Mouse (Mus musculus) midbrain, postnatal 0 days (tissue): ENCODE data around the gene Ccdc92b. TPM values are rescaled to one million over a fixed set of nuclear protein-coding genes. Genes with fewer than 3 reads are reported as not detected.

Experiments used
- ATAC-seq: fragments of 200-750 bp; cut with Nextera tagmentation; 2 replicates; pipeline ENCODE4 v1.8.0; 2017; ENCODE audit warnings: moderate number of reproducible peaks, mild to moderate bottlenecking, moderate TSS enrichment, moderate library complexity; ENCODE audit not compliant: low FRiP score
- DNase-seq: peaks from one replicate; pipeline ENCODE4 v3.0.0-alpha.2; 2015; ENCODE audit warnings: low spot score
- H3K27ac ChIP-seq: fragments of 300-500 bp; sonication (generic); 2 replicates; pipeline ENCODE4 v1.5.1; 2014; ENCODE audit warnings: low read depth, mild to moderate bottlenecking, low read length, mixed read lengths
- H3K27me3 ChIP-seq: fragments of 300-500 bp; sonication (generic); 2 replicates; pipeline ENCODE4 v1.6.1; 2014; ENCODE audit warnings: low read length, control low read depth, mixed read lengths; ENCODE audit not compliant: insufficient read depth
- H3K36me3 ChIP-seq: fragments of 300-500 bp; sonication (generic); 2 replicates; pipeline ENCODE4 v1.6.1; 2014; ENCODE audit warnings: low read length, control low read depth, mixed read lengths; ENCODE audit not compliant: insufficient read depth
- H3K4me1 ChIP-seq: fragments of 300-500 bp; sonication (generic); 2 replicates; pipeline ENCODE4 v1.6.1; 2014; ENCODE audit warnings: mild to moderate bottlenecking, control low read depth, antibody characterized with exemption, low read length, mixed read lengths; ENCODE audit not compliant: insufficient read depth
- H3K4me2 ChIP-seq: fragments of 300-500 bp; sonication (generic); 2 replicates; pipeline ENCODE4 v1.6.1; 2014; ENCODE audit warnings: low read depth, mild to moderate bottlenecking, low read length, mixed read lengths; ENCODE audit not compliant: poor library complexity, severe bottlenecking
- H3K4me3 ChIP-seq: fragments of 300-500 bp; sonication (generic); 2 replicates; pipeline ENCODE4 v1.5.1; 2014; ENCODE audit warnings: low read depth, mild to moderate bottlenecking, low read length, moderate library complexity
- H3K9ac ChIP-seq: fragments of 300-500 bp; sonication (generic); replicated peaks from 2 replicates; pipeline ENCODE4 v1.6.1; 2014; ENCODE audit warnings: mild to moderate bottlenecking, low read length, moderate library complexity, mixed read lengths; ENCODE audit not compliant: poor library complexity, severe bottlenecking
- H3K9me3 ChIP-seq: fragments of 300-500 bp; sonication (generic); 2 replicates; pipeline ENCODE4 v1.6.1; 2016; ENCODE audit warnings: low read length, control low read depth
- CTCF ChIP-seq: IDR thresholded peaks from 2 replicates; pipeline ENCODE4 v1.5.1; 2016; ENCODE audit warnings: antibody characterized with exemption, mild to moderate bottlenecking
- WGBS: fragments of 180-500 bp; shearing (Covaris S2); extraction: QIAGEN DNeasy Blood & Tissue Kit; methylation state at CpG from one replicate; pipeline ENCODE4 v1.1.7; 2014; 5-methylcytosine and 5-hydroxymethylcytosine counted together
- polyA plus RNA-seq: library from polyadenylated mRNA; unstranded; fragments of >200 nt; fragmentation: Nextera tagmentation; extraction: Ambion mirVana; gene quantifications from 2 replicates; pipeline ENCODE4 v1.2.1, GENCODE M21; 2015
- total RNA-seq: library from RNA; depleted of rRNA; stranded (reverse); fragments of >200 nt; gene quantifications from 2 replicates; pipeline ENCODE4 v1.2.3, GENCODE M21; 2014

Gene Ccdc92b
- total and polyA plus RNA-seq, 2 experiments from 2014 or later, result 3.4 to 14.6 TPM

DNA sequence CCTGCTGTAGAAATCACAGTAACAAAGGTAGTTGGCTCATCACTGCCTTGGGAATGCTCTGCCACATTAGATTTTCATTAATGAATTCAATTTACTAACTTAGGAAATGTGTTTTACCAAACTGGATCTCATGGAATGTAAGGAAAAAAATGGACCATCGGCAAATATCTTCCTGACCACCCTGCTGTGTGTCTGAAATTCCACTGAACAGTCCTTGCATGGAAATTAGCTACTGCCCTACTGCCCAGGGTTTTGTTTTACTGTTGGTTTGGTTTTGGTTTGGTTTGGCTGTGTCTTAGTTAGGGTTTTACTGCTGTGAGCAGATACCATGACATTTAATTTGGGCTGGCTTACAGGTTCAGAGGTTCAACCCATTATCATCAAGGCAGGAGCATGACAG is 17.1 kb upstream of the Ccdc92b start:
- DNase-seq, result no peak
- H3K9ac ChIP-seq, result no peak overlapping the region
- TF ChIP-seq CTCF, result no peak
- no peak overlapping the region for H3K4me2 ChIP-seq
- H3K4me3 ChIP-seq, result no peak overlapping the region
- ATAC-seq, result no peak
- no peaks in the 10 kb centered on the region for H3K4me1 ChIP-seq
- no peaks in the 10 kb centered on the region for H3K36me3 ChIP-seq
- no peak overlapping the region for H3K27ac ChIP-seq
- 79% methylated on average over 1 of the region's 1 CpGs for WGBS
- no peaks in the 10 kb centered on the region for H3K9me3 ChIP-seq
- H3K27me3 ChIP-seq, result no peaks in the 10 kb centered on the region

DNA sequence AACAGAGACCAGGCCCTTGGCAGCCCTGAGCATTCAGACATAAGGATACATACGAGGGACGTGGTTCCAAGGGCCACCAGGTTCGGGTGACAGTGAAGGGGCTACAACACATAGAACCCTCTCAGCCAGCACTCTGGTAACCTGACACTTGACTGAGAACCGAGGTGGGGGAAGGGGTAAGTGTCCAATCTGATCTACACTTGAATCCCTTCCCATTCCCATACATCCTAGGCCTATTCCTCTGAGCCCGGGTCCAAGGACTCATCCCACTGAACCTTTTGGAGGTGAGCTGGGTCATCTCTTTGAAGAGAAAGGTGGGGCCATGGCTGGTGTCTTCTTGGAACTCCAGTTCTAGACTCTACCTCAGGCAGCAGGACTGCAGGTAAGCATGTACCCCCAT is 9.3 kb upstream of the Ccdc92b start:
- no peaks in the 10 kb centered on the region for H3K9me3 ChIP-seq
- no peak for DNase-seq
- no peak for TF ChIP-seq CTCF
- no peak overlapping the region; the same call in 1 of the 2 replicates for H3K9ac ChIP-seq
- no peaks in the 10 kb centered on the region for H3K36me3 ChIP-seq
- H3K27ac ChIP-seq, result no peak overlapping the region
- peak overlapping the region; percentile 96 for H3K4me2 ChIP-seq
- peaks cover 25% of the 10 kb centered on the region; the same call in 1 of the 2 replicates for H3K27me3 ChIP-seq
- 25% methylated on average over 5 of the region's 5 CpGs for WGBS
- H3K4me3 ChIP-seq, result peak overlapping the region; percentile 53
- no peak for ATAC-seq
- H3K4me1 ChIP-seq, result no peaks in the 10 kb centered on the region; the same call in 1 of the 2 replicates

DNA sequence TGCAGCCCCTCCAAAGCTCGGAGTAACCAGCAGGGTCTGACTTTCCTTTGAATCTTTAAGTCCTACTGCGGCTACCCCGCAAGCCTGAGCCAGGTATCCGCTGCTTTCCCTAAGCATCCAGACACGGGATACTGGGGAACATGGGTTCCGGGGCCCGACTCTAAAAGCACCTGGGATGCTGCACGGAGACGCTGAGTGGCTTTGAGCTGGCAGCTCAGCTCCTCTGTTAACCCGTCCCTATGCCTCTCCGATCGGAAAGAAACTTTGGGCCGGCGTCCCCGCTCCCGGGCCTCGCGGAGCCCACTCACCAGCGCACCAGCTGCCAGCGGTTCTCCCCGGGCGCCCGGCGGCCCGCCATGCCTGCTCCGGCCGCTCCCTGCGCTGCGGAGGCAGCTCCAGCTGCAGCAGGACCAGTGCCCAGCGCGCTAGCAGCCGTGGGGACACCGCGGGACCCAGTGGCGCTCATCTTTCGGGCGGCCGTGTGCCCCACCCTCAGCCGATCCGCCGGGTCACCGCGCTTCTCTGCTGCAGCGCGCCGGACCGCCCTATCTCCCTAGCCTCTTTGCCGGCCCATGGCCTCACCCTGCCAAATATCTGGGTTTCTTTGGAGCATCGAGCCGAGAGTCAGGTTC is 8.7 kb upstream of the Ccdc92b start, which contains the start of gene Rap1gap2:
Rap1gap2 (minus strand) TSS at position 371 of the 632 bp plus-strand sequence.
- Histone ChIP-seq H3K9me3 (no peaks in the 10 kb centered on the region), H3K4me1 (no peaks in the 10 kb centered on the region; the same call in 1 of the 2 replicates), H3K9ac (peak within 1 kb of the TSS; percentile 55), H3K27me3 (peaks cover 25% of the 10 kb centered on the region; the same call in 1 of the 2 replicates), H3K4me3 (peak within 1 kb of the TSS; percentile 53), H3K27ac (no peak within 1 kb of the TSS), H3K4me2 (peak within 1 kb of the TSS; percentile 96), H3K36me3 (no peaks in the 10 kb centered on the region)
- no peak for DNase-seq
- under 1% methylated on average over 50 of the region's 50 CpGs for WGBS
- 0 out of 2 replicates have a peak, but pooled peaks have one; percentile 7 for ATAC-seq
- TF ChIP-seq CTCF, result no peak

DNA sequence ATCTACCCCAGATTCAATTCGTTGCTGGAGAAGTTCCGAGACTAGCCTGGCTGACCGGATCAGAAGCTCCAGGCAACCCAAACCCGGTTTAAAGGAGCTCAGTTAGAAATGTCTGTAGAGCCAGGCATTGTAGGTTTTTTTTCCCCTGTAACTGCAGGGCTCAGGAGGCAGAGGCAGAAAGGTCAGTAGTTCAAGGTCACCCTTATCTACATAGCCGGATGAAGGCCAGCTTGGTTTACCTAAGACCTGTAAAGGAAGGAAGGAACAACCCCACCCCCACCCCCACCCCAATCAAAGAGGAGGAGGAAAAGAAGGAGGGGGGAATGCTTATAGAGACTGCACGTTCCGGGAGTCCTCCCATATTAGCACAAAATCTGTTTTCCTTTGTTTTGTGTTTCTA is 8.0 kb upstream of the Ccdc92b start:
- no peak overlapping the region for H3K4me3 ChIP-seq
- peaks cover 28% of the 10 kb centered on the region; the same call in 1 of the 2 replicates for H3K27me3 ChIP-seq
- no peak for DNase-seq

DNA sequence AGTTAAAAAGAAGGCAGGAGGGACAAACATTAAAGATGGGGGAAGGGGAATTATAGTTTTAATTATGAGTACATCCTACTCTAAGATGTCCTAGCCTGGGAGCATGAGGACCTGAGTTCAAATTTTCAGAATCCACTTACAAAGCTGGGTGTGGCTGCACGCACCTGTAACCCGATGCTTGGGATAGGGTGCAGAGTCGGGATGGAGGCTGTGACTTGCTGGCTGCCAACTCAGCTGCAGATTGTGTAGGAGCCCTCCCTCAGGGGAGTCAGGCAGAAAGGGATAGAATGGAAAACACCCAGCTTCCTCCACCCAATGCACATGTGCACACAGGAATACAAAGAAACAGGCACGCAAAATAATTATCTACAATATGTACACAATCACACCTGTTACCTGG is 6.0 kb upstream of the Ccdc92b start:
- TF ChIP-seq CTCF, result no peak
- no peaks in the 10 kb centered on the region for H3K9me3 ChIP-seq
- H3K4me3 ChIP-seq, result no peak overlapping the region
- H3K36me3 ChIP-seq, result no peaks in the 10 kb centered on the region
- H3K27ac ChIP-seq, result no peak overlapping the region
- no peak for DNase-seq
- ATAC-seq, result no peak
- H3K4me1 ChIP-seq, result no peaks in the 10 kb centered on the region; the same call in 1 of the 2 replicates
- peaks cover 28% of the 10 kb centered on the region; the same call in 1 of the 2 replicates for H3K27me3 ChIP-seq
- 62% methylated on average over 4 of the region's 4 CpGs for WGBS
- no peak overlapping the region for H3K9ac ChIP-seq
- H3K4me2 ChIP-seq, result no peak overlapping the region

More for the DNA sequence above, 8.0 kb upstream of the Ccdc92b start:
- no peaks in the 10 kb centered on the region for H3K36me3 ChIP-seq
- WGBS, result 22% methylated on average over 7 of the region's 7 CpGs
- no peak overlapping the region for H3K27ac ChIP-seq
- no peak for ATAC-seq
- H3K9ac ChIP-seq, result no peak overlapping the region
- H3K4me1 ChIP-seq, result no peaks in the 10 kb centered on the region; the same call in 1 of the 2 replicates
- H3K4me2 ChIP-seq, result peak overlapping the region; percentile 96; the same call in 1 of the 2 replicates
- no peak for TF ChIP-seq CTCF
- H3K9me3 ChIP-seq, result no peaks in the 10 kb centered on the region

DNA sequence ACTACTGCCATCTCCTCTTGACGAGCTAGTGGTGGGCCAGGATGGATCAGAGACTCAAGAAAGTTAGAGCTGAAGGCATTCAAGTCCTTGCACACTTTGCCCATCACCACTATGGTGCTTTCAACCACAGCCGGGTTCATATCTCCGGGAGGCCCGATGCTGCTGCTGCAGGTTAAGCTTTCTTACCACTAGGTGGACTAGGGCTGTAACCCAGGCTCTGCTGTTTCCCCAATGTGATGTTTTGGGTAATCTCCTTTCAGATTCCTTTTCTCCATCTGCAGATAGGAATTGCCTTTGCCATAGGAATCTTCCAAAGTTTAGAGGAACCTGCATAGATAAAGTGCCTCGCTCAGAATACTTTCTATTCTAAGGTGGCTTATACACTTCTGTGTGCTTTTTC is 3.8 kb upstream of the Ccdc92b start:
- H3K27me3 ChIP-seq, result peaks cover 22% of the 10 kb centered on the region; the same call in 1 of the 2 replicates
- 0 out of 2 replicates have a peak, but pooled peaks have one; percentile 17 for TF ChIP-seq CTCF
- no peak for DNase-seq

More for the DNA sequence above, 3.8 kb upstream of the Ccdc92b start:
- no peak overlapping the region for H3K9ac ChIP-seq
- H3K9me3 ChIP-seq, result no peaks in the 10 kb centered on the region
- ATAC-seq, result no peak
- WGBS, result 51% methylated on average over 5 of the region's 5 CpGs
- H3K4me2 ChIP-seq, result no peak overlapping the region
- no peak overlapping the region for H3K4me3 ChIP-seq
- peaks cover 4% of the 10 kb centered on the region; the same call in 1 of the 2 replicates for H3K4me1 ChIP-seq
- H3K36me3 ChIP-seq, result no peaks in the 10 kb centered on the region
- H3K27ac ChIP-seq, result no peak overlapping the region
